Mouse (Mus musculus): Measurements from ENCODE around the gene Ankmy2.

- TF ChIP-seq POLR2A (IDR thresholded peaks at IDR 0.05; ENCODE audit: borderline replicate concordance, insufficient read depth, low read length) (no peak), CTCF (IDR thresholded peaks at IDR 0.05; ENCODE audit: borderline replicate concordance, insufficient read depth, low read depth, low read length) (no peak)
Observed at GRCm38 (mm10) chr12:36140401-36140800, 16.5 kb upstream of the Ankmy2 start.
